Mouse (Mus musculus): Measurements from ENCODE around the gene Pcnx3. TPM values are rescaled to one million over a fixed set of nuclear protein-coding genes. Genes with fewer than 3 reads are reported as not detected.

The Pcnx3 gene
- total RNA-seq, 1 experiment from 2014 or later: 124 TPM

DNA sequence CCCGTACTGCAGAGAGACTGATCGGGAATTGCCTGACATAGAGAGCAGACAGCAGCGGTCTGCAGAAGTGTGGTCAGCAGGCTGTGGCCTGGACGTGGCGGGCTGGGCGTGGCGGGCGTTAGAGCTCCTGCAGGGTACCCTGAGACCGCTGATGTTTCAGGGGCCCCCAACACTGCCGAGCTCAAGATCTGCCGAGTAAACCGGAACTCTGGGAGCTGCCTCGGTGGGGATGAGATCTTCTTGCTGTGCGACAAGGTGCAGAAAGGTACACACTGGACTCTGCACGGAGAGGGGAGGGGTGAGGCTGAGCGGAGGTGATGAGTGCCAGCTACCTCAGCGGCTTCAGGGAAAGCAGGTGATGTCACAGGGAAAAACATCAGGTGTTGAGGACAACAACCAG, 47.7 kb downstream of the Pcnx3 start:
- DNase-seq: no peak

DNA sequence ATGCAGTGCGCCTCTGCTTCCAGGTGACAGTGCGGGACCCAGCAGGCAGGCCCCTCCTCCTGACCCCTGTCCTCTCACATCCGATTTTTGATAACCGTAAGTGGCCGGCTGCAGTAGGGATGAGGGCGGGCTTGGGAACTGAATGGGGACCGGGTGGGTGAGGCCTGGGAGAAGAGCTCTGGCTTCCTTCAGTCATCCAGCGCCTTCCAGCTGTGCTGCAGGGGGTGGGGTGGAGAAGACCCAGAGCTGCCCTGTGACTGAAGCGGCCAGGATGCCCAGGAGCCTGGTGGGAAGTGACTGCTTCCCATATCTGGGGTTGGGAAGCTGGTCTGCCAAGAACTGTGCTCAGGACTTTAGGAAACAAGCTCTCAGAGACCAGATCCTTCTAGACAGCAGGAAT, 48.4 kb downstream of the Pcnx3 start:
- no peak for DNase-seq

DNA sequence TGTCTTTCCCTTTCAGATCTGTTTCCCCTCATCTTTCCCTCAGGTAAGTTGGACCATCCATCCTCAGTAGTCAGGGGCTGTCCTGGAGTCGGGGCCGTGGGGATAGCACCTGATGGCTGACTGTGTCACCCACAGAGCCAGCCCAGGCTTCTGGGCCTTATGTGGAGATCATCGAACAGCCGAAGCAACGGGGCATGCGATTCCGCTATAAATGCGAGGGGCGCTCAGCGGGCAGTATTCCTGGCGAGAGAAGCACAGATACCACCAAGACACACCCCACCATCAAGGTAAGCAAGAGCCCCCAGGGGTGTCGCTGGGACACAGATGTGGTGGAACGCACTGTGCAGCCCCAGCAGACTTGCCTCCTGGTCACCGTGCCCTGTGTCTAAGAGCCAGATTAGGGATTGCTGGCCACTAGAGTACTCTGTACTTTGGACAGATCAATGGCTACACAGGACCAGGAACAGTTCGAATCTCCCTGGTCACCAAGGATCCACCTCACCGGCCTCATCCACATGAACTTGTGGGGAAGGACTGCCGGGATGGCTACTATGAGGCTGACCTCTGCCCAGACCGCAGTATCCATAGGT, 50.2 kb downstream of the Pcnx3 start:
- no peak for DNase-seq

DNA sequence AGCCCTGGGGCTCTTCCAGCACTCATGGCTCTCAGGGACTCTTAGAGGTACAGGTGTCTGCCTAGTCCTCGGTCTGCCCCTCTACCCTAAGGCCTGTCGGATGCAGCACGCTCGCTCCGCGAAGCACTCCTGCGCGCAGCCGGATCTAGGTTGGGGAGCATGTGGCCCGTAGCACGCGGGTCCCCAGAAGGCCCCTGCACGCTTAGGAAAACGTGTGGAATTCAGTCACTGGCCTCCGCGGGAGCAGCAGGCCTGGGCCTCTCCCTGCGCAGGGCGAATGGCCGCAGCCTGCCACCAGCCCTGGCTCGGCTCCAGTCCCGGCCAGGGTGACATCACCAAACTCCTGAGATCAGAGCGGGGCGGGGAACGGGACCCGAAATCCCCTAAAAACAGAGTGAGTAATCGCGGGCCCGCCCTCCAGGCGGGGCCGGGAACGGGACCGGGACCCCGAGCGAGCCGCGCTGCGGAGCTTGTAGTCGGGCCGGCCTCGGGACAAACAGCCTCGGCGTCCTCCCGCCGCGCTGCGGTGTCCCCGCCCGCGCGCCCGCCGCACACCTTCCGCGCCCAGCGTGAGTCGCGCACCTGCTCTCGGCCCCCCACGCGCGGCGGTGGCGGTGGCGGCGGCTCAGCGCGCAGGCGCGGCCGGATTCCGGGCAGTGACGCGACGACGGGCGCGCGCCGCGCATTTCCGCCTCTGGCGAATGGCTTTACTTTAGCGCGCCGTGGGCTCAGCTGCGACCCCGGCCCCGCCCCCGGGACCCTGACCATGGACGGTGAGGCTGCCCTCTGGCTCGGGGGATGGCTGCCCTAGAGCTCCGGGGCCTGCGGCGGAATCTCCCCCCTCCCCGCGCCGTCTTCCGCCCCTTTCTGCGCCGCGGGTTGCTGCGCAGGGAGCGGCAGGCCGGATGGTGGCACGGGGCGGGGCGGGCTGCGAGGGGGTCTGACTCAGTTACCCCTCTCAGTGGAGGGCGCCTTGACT, 51.4 kb downstream of the Pcnx3 start, which contains the start of gene Rela:
TSS of gene Rela (plus strand) at position 415 of the 979 bp plus-strand sequence.
- peak; percentile 96 for DNase-seq

DNA sequence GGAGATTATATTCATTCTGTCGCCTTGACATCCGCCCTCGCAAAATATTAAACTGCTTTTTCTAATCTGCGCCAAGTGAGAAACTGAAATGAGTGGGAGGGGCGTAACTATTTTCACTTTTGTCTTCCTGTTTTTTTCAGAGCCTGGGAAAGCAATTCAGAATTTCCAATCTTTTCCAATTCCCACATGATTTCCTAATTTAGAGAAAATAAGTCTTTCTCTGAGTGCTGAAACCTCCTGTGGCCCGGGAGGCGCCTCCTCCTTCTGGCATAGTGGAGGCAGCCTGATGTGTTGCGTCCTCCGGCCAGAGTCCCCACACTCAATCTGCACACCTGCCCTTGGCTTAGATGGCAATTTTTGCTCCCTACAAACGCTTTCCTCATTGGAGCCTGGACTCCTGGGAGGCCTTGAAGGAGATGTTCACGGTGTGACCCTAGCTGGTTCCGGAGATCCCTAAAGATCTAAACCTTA, 52.1 kb downstream of the Pcnx3 start:
- DNase-seq: no peak

DNA sequence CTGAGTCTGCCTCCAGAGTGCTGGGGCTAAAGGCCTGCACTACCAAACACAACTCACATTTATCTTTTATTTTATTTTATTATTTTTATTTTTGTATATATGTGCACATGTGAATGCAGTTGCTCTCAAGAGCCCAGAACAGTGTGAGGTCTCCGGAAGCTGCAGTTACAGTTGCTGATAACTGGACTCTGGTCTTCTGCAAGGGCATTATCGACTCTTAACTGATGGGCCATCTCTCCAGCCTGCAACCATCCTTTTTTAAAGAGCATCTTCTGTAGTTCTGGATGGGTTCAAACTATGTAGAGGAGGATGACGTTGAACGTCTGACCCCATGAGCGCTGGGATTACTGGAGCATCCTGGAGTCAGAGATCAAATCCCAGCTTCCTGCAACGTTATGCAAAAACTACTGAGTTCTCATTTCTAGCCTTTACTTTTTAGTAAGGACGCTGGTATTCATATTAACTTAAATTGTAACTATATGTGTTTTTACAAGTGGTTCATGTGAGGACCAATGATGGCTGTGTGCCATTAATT, 52.6 kb downstream of the Pcnx3 start:
- no peak for DNase-seq

DNA sequence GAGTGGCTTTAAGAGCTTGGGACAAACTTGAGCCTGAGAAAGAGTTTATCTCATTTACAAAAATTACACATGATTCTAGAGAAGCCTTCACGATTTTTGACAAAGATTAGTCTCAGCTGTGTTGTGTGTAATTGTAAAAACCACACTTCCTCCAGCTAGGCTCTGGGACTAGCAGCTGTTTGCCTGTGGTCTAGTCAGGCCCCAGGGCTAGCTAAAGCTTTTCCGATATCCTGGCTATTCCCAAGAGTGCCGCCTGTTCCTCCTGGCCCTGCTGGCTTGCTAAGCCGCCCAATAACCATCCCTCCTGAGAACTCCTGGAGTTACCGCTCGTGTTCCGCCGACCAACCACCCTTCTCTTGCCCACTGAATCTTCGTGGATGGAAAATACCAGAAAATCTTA, 56.6 kb downstream of the Pcnx3 start:
- no peak for DNase-seq

DNA sequence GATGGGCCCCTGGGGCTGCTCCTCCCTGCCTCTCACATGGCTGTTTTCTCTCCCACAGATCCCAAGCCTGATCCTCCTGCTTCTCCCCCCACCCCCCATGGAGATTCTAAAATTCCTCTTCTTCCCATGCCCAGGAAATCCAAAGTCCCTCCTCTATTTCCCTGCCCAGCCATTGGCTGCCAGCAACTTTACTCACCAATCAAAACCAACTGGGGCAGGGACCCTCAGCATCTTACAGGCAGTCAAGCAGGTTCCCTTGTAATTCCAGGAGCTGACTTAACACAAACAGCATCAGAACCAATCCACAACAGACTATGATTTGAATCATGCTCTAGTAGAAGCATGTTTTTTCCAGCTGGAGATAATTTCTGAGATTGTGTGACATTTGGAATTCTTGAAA, 58.8 kb downstream of the Pcnx3 start:
- no peak for DNase-seq

DNA sequence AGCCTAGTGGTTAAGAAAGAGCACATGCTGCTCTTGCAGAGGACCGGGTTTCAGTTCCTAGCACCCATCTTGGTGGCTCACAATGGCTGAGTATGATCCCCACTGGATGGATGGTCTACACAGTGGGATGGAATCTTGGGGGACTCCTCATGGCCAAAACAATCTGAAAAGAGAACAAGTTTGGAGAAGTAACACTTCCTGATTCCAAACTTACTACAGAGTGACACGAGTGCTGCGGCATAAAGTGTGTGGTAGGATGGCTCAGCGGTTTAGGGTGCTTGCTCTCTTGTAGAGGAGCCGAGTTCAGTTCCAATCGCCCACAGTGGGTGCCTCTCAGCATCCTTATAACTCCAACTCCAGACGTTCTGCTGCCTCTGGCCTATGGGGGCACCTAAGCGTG, 63.4 kb downstream of the Pcnx3 start:
- no peak for DNase-seq

DNA sequence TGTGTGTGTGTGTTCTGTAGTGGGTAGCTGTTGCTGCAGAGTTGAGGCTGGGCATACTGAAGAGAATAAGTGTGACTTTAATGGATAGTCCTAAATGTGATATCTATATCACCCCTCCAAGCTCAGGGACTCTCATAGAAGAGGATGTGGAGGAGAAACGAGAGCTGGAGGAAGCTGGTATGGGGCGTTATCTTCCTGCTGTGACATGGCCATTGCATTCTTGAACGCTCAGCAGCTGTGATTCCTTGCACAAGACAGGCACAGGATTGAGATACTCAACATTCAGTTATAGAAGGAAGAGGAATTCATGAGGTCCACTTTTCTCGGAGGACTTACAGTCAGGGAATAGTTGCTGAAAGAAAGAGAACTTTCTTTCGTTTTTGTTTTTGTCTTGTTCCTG, 66.8 kb downstream of the Pcnx3 start:
- DNase-seq: no peak

DNA sequence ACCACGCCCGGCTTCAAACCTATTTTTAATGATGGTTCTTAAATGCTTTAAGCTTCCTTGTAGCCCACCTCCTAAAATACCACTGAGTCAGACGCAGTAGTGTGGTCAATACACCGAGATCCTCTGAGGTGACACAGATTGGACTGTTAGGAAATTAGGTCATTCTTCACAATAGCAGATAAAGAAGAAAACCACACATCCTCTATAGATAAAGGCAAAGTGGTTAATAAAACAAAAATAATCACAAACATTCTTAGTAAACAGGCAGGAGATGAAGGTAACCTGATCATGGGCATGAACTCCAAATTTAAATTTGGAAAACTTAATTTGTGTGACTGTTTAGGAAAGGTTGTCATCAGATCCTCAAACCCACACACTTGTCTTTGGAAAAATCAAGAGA, 68.7 kb downstream of the Pcnx3 start:
- DNase-seq: no peak

DNA sequence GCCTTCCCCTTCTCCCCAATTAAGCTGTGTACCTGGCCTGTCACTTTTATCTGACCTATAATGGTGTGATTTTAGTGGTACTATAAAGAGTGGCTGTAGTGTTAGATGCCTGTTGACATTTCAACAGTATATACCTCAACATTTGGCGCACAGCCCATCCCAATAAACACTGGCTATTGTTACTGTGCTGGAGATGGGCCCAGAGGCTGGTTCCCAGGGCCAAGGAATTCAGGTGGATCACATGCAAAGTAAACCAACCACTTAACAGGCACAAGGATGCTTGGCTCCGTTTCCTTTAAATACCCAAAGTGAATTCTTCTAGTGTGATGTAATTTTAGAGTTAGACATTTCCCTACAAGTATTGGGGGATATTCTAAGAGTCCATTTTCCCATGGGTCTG, 73.8 kb downstream of the Pcnx3 start:
- DNase-seq: no peak

Small RNA genes lying within 50 kb of the gene (microRNA-seq; reads per million reads assigned to microRNA genes)
- 0 to 0.34 reads per million in 2 experiments for gene Mir6987

Other genes starting within 250 kb of the Pcnx3 start
- not detected in 2 replicates for gene Fosl1, start 241.4 kb downstream of the Pcnx3 start, total RNA-seq (2021)
- 7.2 and 10.9 TPM in 2 replicates for gene Ccdc85b, start 231.0 kb downstream of the Pcnx3 start, total RNA-seq (2021)
- 53.7 and 100 TPM in 2 replicates for gene Fibp, start 228.3 kb downstream of the Pcnx3 start, total RNA-seq (2021)
- not detected in 2 replicates for gene Ctsw, start 220.4 kb downstream of the Pcnx3 start, total RNA-seq (2021)
- 55.5 and 56.3 TPM in 2 replicates for gene Efemp2, start 215.0 kb downstream of the Pcnx3 start, total RNA-seq (2021)
- gene Mus81, start 200.5 kb downstream of the Pcnx3 start, total RNA-seq (2021): 31.1 and 35.0 TPM in 2 replicates
- 625 and 632 TPM in 2 replicates for gene Cfl1, start 198.5 kb downstream of the Pcnx3 start, total RNA-seq (2021)
- 2.2 and 3.7 TPM in 2 replicates for gene 1700020D05Rik, start 185.1 kb downstream of the Pcnx3 start, total RNA-seq (2021)
- 13.1 and 18.4 TPM in 2 replicates for gene Snx32, start 178.4 kb downstream of the Pcnx3 start, total RNA-seq (2021)
- gene Ovol1, start 128.3 kb downstream of the Pcnx3 start, total RNA-seq (2021): not detected in 2 replicates
- gene Ap5b1, start 120.9 kb downstream of the Pcnx3 start, total RNA-seq (2021): 13.1 and 16.4 TPM in 2 replicates
- 97.8 and 144 TPM in 2 replicates for gene Rnaseh2c, start 87.0 kb downstream of the Pcnx3 start, total RNA-seq (2021)
- gene Kat5, start 78.7 kb downstream of the Pcnx3 start, total RNA-seq (2021): 74.6 and 86.3 TPM in 2 replicates
- gene Rela, start 51.4 kb downstream of the Pcnx3 start, total RNA-seq (2021): 96.3 and 101 TPM in 2 replicates
- 61.8 and 76.7 TPM in 2 replicates for gene Sipa1, start 25.2 kb downstream of the Pcnx3 start, total RNA-seq (2021)
- 43.7 and 49.7 TPM in 2 replicates for gene Map3k11, start 166 bp downstream of the Pcnx3 start, total RNA-seq (2021)
- not detected in 2 replicates for gene Kcnk7, start 15.5 kb upstream of the Pcnx3 start, total RNA-seq (2021)
- 35.7 and 40.9 TPM in 2 replicates for gene Ehbp1l1, start 37.4 kb upstream of the Pcnx3 start, total RNA-seq (2021)
- 44.8 and 59.4 TPM in 2 replicates for gene Fam89b, start 40.7 kb upstream of the Pcnx3 start, total RNA-seq (2021)
- 275 and 334 TPM in 2 replicates for gene Ltbp3, start 52.0 kb upstream of the Pcnx3 start, total RNA-seq (2021)
- 104 and 120 TPM in 2 replicates for gene Scyl1, start 82.5 kb upstream of the Pcnx3 start, total RNA-seq (2021)
- gene Frmd8, start 186.4 kb upstream of the Pcnx3 start, total RNA-seq (2021): 40.4 and 63.3 TPM in 2 replicates
- 39.1 and 39.7 TPM in 2 replicates for gene Slc25a45, start 188.9 kb upstream of the Pcnx3 start, total RNA-seq (2021)
- 1.3 and 2.0 TPM in 2 replicates for gene Tigd3, start 205.2 kb upstream of the Pcnx3 start, total RNA-seq (2021)
- gene Dpf2, start 224.1 kb upstream of the Pcnx3 start, total RNA-seq (2021): 88.9 and 103 TPM in 2 replicates
- 6.2 and 8.5 TPM in 2 replicates for gene Cdc42ep2, start 235.9 kb upstream of the Pcnx3 start, total RNA-seq (2021)

Data from adrenal gland, postnatal 25 days (tissue).